Mouse (Mus musculus) neural tube, embryonic 14.5 days (tissue): ENCODE data around the gene Dnmt3a. TPM values are rescaled to one million over a fixed set of nuclear protein-coding genes. Genes with fewer than 3 reads are reported as not detected.

ENCODE experiments used
- polyA plus RNA-seq: library from polyadenylated mRNA; unstranded; fragments of >200 nt; fragmentation: Nextera tagmentation; extraction: Ambion mirVana; gene quantifications from 2 replicates; pipeline ENCODE4 v1.2.1, GENCODE M21; 2014

The Dnmt3a gene
- polyA plus RNA-seq, 1 experiment from 2014 or later = 53.4 TPM

Other genes starting within 250 kb of the Dnmt3a start
- gene Dtnb, start 233.6 kb upstream of the Dnmt3a start, polyA plus RNA-seq = 63.4 and 72.6 TPM in 2 replicates
- gene Pomc, start 148.9 kb downstream of the Dnmt3a start, polyA plus RNA-seq = 4.5 and 4.8 TPM in 2 replicates
- 33.1 and 39.8 TPM in 2 replicates for gene Efr3b, start 232.9 kb downstream of the Dnmt3a start, polyA plus RNA-seq